Comparison of ENCODE assay signal across 8 mouse cellular contexts in the genomic region with DNA sequence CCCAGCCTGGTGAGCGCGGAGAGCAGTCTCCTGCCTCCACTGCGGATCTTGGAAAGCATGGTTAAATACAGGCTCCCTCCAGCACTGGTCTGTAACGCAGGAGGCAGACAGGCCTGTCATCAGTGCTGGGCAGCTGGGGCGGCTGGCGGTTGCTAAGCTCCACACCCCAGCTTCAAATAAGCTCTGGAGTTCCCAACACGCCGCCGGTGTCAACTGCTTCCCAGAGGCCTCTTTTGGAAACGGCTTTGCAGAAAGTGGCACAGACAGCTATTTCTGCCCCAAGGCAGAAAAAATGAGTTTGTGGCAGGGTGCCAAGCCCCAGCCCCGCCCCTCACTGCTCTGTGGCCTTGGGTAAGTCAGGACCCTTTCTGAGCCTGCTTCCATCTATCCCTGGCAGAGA.
A peak's percentile ranks its signal among the peaks of the same experiment; 100 is the strongest.
DNase-seq lines count a peak whose midpoint lies in the region; ATAC-seq and TF ChIP-seq lines count a peak whose summit lies in the region.

No protein-coding gene starts in this region.

- no peak overlapping the region for H3ac ChIP-seq in myocyte (ENCODE audit: control insufficient read depth, insufficient read length)

- WGBS in kidney, embryonic 15.5 days: 54% methylated on average over 11 of the region's 11 CpGs

- no peak overlapping the region for H3K9ac ChIP-seq in kidney, embryonic 15.5 days

- TF ChIP-seq POLR2A in cortical plate, adult 2 months (IDR thresholded peaks at IDR 0.05; ENCODE audit: extremely low read depth, insufficient read depth, low read length): no peak
- TF ChIP-seq POLR2A in myocyte (IDR thresholded peaks at IDR 0.05; ENCODE audit: insufficient read length, low read depth): no peak

- H3K4me1 ChIP-seq in cortical plate, adult 2 months (ENCODE audit: control insufficient read depth, insufficient read depth, low read length): peaks cover 10% of the 10 kb centered on the region
- peaks cover 52% of the 10 kb centered on the region for H3K4me1 ChIP-seq in kidney, embryonic 15.5 days

- TF ChIP-seq CTCF in cortical plate, adult 2 months (IDR thresholded peaks at IDR 0.05; ENCODE audit: extremely low read depth, insufficient read depth, low read length): no peak

- H3K79me2 ChIP-seq in myocyte (ENCODE audit: control insufficient read depth, insufficient read depth): no peaks in the 10 kb centered on the region

- H3K4me2 ChIP-seq in myocyte (ENCODE audit: low read depth): no peak overlapping the region
- no peak overlapping the region for H3K4me2 ChIP-seq in kidney, embryonic 15.5 days

- H3K27me3 ChIP-seq in myocyte (ENCODE audit: control insufficient read depth, insufficient read depth, insufficient read length): peaks cover 29% of the 10 kb centered on the region
- H3K27me3 ChIP-seq in kidney, embryonic 15.5 days: no peaks in the 10 kb centered on the region

- peak overlapping the region; percentile 30; the same call in 1 of the 2 replicates for H3K27ac ChIP-seq in cortical plate, adult 2 months (ENCODE audit: insufficient read depth, low read length)
- no peak overlapping the region for H3K27ac ChIP-seq in kidney, embryonic 15.5 days

- no peak for ATAC-seq in kidney, embryonic 15.5 days (replicated peaks; ENCODE audit: low FRiP score)

- H3K4me3 ChIP-seq in cortical plate, adult 2 months (ENCODE audit: insufficient read depth, low read length): no peak overlapping the region
- H3K4me3 ChIP-seq in myocyte: no peak overlapping the region
- H3K4me3 ChIP-seq in kidney, embryonic 15.5 days (replicated peaks): no peak overlapping the region

- peak; percentile 36 to 40 for DNase-seq in kidney, postnatal 4 days
- no peak for DNase-seq in kidney, postnatal 25 days
- DNase-seq in frontal cortex, postnatal 14 days (ENCODE audit: low spot score in 2 of 2): peak; percentile 52 to 63
- no peak for DNase-seq in c-Kit-positive CD71-positive TER-119-positive erythroid progenitor cells, embryonic 14.5 days (ENCODE audit: low spot score)
- DNase-seq in kidney, adult 8-10 months: no peak

- no peaks in the 10 kb centered on the region for H3K9me3 ChIP-seq in kidney, embryonic 15.5 days (replicated peaks)

- H3K36me3 ChIP-seq in myocyte (ENCODE audit: control insufficient read depth, insufficient read depth): no peaks in the 10 kb centered on the region
- no peaks in the 10 kb centered on the region for H3K36me3 ChIP-seq in kidney, embryonic 15.5 days

TF ChIP-seq in myocyte, 11 proteins besides CTCF, POLR2A, EP300 and RAD21:
- TF ChIP-seq CEBPB (IDR thresholded peaks at IDR 0.05; ENCODE audit: insufficient read depth, poor library complexity, severe bottlenecking) (no peak), MYOD1 (IDR thresholded peaks at IDR 0.05; ENCODE audit: control insufficient read depth in 1 of 3, insufficient read length in 2 of 3, low read depth in 2 of 3) (peak in 2 of 3 experiments; percentile 6 to 55), E2F4 (IDR thresholded peaks at IDR 0.05; ENCODE audit: insufficient read depth) (no peak), MYOG (IDR thresholded peaks at IDR 0.05; ENCODE audit: control insufficient read depth in 1 of 3, insufficient read depth in 1 of 3, insufficient read length in 2 of 3, low read depth in 2 of 3) (peak in 1 of 3 experiments; percentile 58), POLR2AphosphoS2 (IDR thresholded peaks at IDR 0.05; ENCODE audit: insufficient read length, low read depth) (no peak)

Comparison
In these comparisons a context has a peak if more than half of its experiments do, and no peak if none do; other contexts are left out.
1. DNase-seq: peak in kidney, postnatal 4 days (2 of 2) and frontal cortex, postnatal 14 days (2 of 2); none in kidney, postnatal 25 days (0 of 2), c-Kit-positive CD71-positive TER-119-positive erythroid progenitor cells, embryonic 14.5 days (single experiment) and kidney, adult 8-10 months (0 of 2).